Mouse (Mus musculus): ENCODE measurements at regions not wholly inside any gene's neighbourhood (a gene's known extent, or its start where the extent isn't known, plus 50 kb on each side); places are given as distances from the start of the nearest gene placed in this dataset.

DNA sequence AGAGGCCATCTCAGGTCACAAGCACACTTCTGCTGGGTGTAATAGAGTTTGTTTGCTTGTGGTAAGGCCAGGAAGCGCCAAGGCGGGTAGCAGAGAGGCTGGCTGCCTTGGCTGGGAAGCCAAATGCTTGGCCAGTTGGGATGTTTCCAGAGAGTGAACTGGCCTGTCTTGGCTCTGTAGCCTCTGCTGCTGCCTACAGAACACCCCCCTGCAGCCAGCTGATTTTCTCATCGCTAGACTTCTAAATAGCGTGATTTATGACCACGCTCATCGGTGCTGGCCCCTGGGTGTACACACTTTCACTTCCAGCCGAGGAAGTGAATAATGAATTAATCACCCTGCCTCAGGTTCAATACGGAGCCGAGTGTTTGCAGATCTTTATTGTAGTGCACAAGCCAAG is 102.2 kb upstream of the Adpgk start:
- peak; percentile 67; the same call in 1 of the 2 replicates for ATAC-seq (ENCODE audit: insufficient number of reproducible peaks, low FRiP score, low TSS enrichment, low read depth)

GRCm38 (mm10) chr9:59188411-59188810 is 102.9 kb upstream of the Adpgk start:
- 85% methylated on average over 4 of the region's 4 CpGs for WGBS
- H3K4me3 ChIP-seq = no peak overlapping the region
- no peak for ATAC-seq (ENCODE audit: insufficient number of reproducible peaks, low FRiP score, low TSS enrichment, low read depth)
- H3K9me3 ChIP-seq = no peaks in the 10 kb centered on the region
- H3K9ac ChIP-seq = no peak overlapping the region
- no peak overlapping the region for H3K4me2 ChIP-seq
- no peak overlapping the region for H3K27ac ChIP-seq
- peaks cover 6% of the 10 kb centered on the region; the same call in 1 of the 2 replicates for H3K27me3 ChIP-seq
- peaks cover 18% of the 10 kb centered on the region; the same call in 1 of the 2 replicates for H3K4me1 ChIP-seq
- H3K36me3 ChIP-seq = no peaks in the 10 kb centered on the region

More for the DNA sequence above, 102.2 kb upstream of the Adpgk start:
- H3K9me3 ChIP-seq = no peaks in the 10 kb centered on the region
- no peak overlapping the region for H3K4me2 ChIP-seq
- H3K4me3 ChIP-seq = no peak overlapping the region
- 18% methylated on average over 9 of the region's 9 CpGs for WGBS
- no peak overlapping the region for H3K9ac ChIP-seq
- no peak overlapping the region for H3K27ac ChIP-seq
- peaks cover 14% of the 10 kb centered on the region; the same call in 1 of the 2 replicates for H3K4me1 ChIP-seq
- no peaks in the 10 kb centered on the region for H3K36me3 ChIP-seq
- peaks cover 6% of the 10 kb centered on the region; the same call in 1 of the 2 replicates for H3K27me3 ChIP-seq

- 27% methylated on average over 4 of the region's 4 CpGs for WGBS
- H3K27ac ChIP-seq = no peak overlapping the region
Observed at GRCm38 (mm10) chr9:59186326-59186725, 105.0 kb upstream of the Adpgk start.

GRCm38 (mm10) chr9:59184089-59184488 is 107.3 kb upstream of the Adpgk start:
- Histone ChIP-seq H3K4me3 (no peak overlapping the region), H3K27me3 (peaks cover 6% of the 10 kb centered on the region; the same call in 1 of the 2 replicates), H3K4me2 (no peak overlapping the region), H3K9ac (no peak overlapping the region), H3K36me3 (no peaks in the 10 kb centered on the region), H3K27ac (no peak overlapping the region), H3K9me3 (no peaks in the 10 kb centered on the region), H3K4me1 (peaks cover 26% of the 10 kb centered on the region)
- ATAC-seq (ENCODE audit: insufficient number of reproducible peaks, low FRiP score, low TSS enrichment, low read depth) = no peak
- WGBS = 63% methylated on average over 3 of the region's 3 CpGs

More at GRCm38 (mm10) chr9:59186326-59186725, 105.0 kb upstream of the Adpgk start:
- Histone ChIP-seq H3K9me3 (no peaks in the 10 kb centered on the region), H3K27me3 (peaks cover 6% of the 10 kb centered on the region; the same call in 1 of the 2 replicates), H3K4me3 (no peak overlapping the region), H3K4me2 (no peak overlapping the region), H3K9ac (no peak overlapping the region), H3K4me1 (peaks cover 31% of the 10 kb centered on the region), H3K36me3 (no peaks in the 10 kb centered on the region)
- ATAC-seq (ENCODE audit: insufficient number of reproducible peaks, low FRiP score, low TSS enrichment, low read depth) = no peak

DNA sequence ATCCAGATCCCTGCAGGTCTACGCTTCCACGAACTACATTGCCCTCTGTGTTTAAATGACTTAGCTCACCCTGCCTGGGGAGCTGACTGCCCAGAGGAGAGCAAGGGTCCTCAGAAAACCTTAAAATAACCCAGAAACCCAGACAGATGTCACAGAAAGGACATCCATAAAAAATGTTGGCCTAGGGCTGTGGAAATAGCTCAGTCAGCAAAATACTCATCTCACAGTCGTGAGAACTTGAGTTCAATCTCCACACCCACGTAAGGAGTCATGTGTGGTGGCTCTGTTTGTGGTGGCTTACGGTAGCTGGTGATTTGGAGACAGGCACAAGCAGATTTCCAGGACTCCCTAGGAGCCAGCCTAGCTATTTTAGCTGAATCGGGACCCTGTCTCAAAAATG is 108.5 kb upstream of the Adpgk start:
- Histone ChIP-seq H3K4me1 (peaks cover 24% of the 10 kb centered on the region), H3K9me3 (no peaks in the 10 kb centered on the region), H3K27ac (peak overlapping the region; percentile 59), H3K4me2 (0 out of 2 replicates have a peak overlapping the region, but pooled peaks have one; percentile 1), H3K4me3 (no peak overlapping the region), H3K27me3 (peaks cover 4% of the 10 kb centered on the region; the same call in 1 of the 2 replicates), H3K36me3 (no peaks in the 10 kb centered on the region), H3K9ac (no peak overlapping the region)
- ATAC-seq (ENCODE audit: insufficient number of reproducible peaks, low FRiP score, low TSS enrichment, low read depth) = no peak
- 36% methylated on average over 6 of the region's 6 CpGs for WGBS

DNA sequence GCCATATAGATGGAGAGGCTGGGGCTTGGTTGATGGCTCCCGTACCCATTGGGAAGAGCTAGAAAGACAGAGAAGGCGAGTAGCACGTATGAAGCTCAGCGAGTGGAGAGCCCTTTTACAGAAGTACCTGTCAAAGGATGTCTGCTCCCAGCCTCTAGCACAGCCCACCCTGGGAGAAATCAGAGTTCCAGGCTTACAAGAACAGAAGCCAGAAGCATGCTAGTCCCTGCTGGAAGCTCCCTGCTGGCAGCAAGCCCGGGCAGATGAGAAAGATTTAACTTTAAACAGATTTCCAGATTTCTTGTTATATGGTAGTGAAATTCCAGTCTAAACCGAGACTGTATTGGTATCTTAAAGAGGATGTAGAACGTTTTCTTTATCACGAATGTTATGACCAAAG is 108.9 kb upstream of the Adpgk start:
- H3K9ac ChIP-seq = no peak overlapping the region
- WGBS = 37% methylated on average over 8 of the region's 8 CpGs
- H3K27me3 ChIP-seq = peaks cover 3% of the 10 kb centered on the region; the same call in 1 of the 2 replicates
- H3K9me3 ChIP-seq = no peaks in the 10 kb centered on the region
- H3K4me3 ChIP-seq = no peak overlapping the region
- peak overlapping the region; percentile 59 for H3K27ac ChIP-seq
- ATAC-seq (ENCODE audit: insufficient number of reproducible peaks, low FRiP score, low TSS enrichment, low read depth) = no peak
- 0 out of 2 replicates have a peak overlapping the region, but pooled peaks have one; percentile 1 for H3K4me2 ChIP-seq
- no peaks in the 10 kb centered on the region for H3K36me3 ChIP-seq
- peaks cover 24% of the 10 kb centered on the region for H3K4me1 ChIP-seq

GRCm38 (mm10) chr9:59171576-59171975 is 119.8 kb upstream of the Adpgk start:
- 69% methylated on average over 2 of the region's 2 CpGs for WGBS
- H3K9ac ChIP-seq = no peak overlapping the region
- H3K4me3 ChIP-seq = no peak overlapping the region
- no peak for ATAC-seq (ENCODE audit: insufficient number of reproducible peaks, low FRiP score, low TSS enrichment, low read depth)
- H3K36me3 ChIP-seq = no peaks in the 10 kb centered on the region
- no peak overlapping the region for H3K4me2 ChIP-seq
- H3K9me3 ChIP-seq = no peaks in the 10 kb centered on the region
- H3K4me1 ChIP-seq = 0 out of 2 replicates have a peak, but pooled peaks cover 6% of the 10 kb centered on the region
- no peaks in the 10 kb centered on the region for H3K27me3 ChIP-seq
- H3K27ac ChIP-seq = no peak overlapping the region

- 41% methylated on average over 6 of the region's 6 CpGs for WGBS
- Histone ChIP-seq H3K9me3 (no peaks in the 10 kb centered on the region), H3K27ac (no peak overlapping the region), H3K4me2 (no peak overlapping the region), H3K9ac (no peak overlapping the region), H3K4me1 (no peaks in the 10 kb centered on the region), H3K27me3 (no peaks in the 10 kb centered on the region), H3K4me3 (no peak overlapping the region), H3K36me3 (no peaks in the 10 kb centered on the region)
- no peak for ATAC-seq (ENCODE audit: insufficient number of reproducible peaks, low FRiP score, low TSS enrichment, low read depth)
Observed at GRCm38 (mm10) chr9:59163390-59163976, 127.2 kb upstream of the Neo1 start.

- 32% methylated on average over 4 of the region's 4 CpGs for WGBS
- no peak overlapping the region for H3K27ac ChIP-seq
Observed at GRCm38 (mm10) chr9:59162954-59163353, 126.7 kb upstream of the Neo1 start.

GRCm38 (mm10) chr9:59157663-59158062 is 121.4 kb upstream of the Neo1 start:
- no peak for ATAC-seq (ENCODE audit: insufficient number of reproducible peaks, low FRiP score, low TSS enrichment, low read depth)
- 63% methylated on average over 5 of the region's 5 CpGs for WGBS
- no peak overlapping the region for H3K27ac ChIP-seq

More at GRCm38 (mm10) chr9:59162954-59163353, 126.7 kb upstream of the Neo1 start:
- Histone ChIP-seq H3K36me3 (no peaks in the 10 kb centered on the region), H3K27me3 (no peaks in the 10 kb centered on the region), H3K4me2 (no peak overlapping the region), H3K9ac (no peak overlapping the region), H3K9me3 (no peaks in the 10 kb centered on the region), H3K4me3 (no peak overlapping the region), H3K4me1 (no peaks in the 10 kb centered on the region)
- no peak for ATAC-seq (ENCODE audit: insufficient number of reproducible peaks, low FRiP score, low TSS enrichment, low read depth)

DNA sequence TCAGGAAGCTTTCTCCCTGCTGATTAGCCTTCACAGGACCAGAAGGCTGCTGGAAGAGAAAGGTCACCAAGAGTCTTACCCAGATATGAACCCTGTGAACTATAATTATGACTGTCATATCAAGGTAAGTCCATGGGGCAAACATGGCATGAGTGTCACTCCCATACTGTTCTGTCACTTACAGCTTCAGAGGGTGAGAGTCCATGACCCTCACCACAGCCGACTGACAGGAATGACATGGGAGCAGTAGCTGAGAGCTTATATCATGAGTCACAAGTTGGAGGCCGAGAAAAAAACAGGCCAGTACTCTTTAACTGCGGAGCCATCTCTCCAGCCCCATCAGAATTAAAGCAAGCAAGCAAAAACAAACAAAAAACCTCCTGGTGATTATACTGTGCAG is 117.7 kb upstream of the Neo1 start:
- Histone ChIP-seq H3K27ac (no peak overlapping the region), H3K27me3 (no peaks in the 10 kb centered on the region), H3K36me3 (no peaks in the 10 kb centered on the region), H3K4me1 (no peaks in the 10 kb centered on the region), H3K4me2 (no peak overlapping the region), H3K4me3 (no peak overlapping the region), H3K9me3 (no peaks in the 10 kb centered on the region), H3K9ac (no peak overlapping the region)
- 66% methylated on average over 3 of the region's 3 CpGs for WGBS
- ATAC-seq (ENCODE audit: insufficient number of reproducible peaks, low FRiP score, low TSS enrichment, low read depth) = no peak

More at GRCm38 (mm10) chr9:59157663-59158062, 121.4 kb upstream of the Neo1 start:
- Histone ChIP-seq H3K4me1 (no peaks in the 10 kb centered on the region), H3K9me3 (no peaks in the 10 kb centered on the region), H3K4me3 (no peak overlapping the region), H3K4me2 (no peak overlapping the region), H3K27me3 (no peaks in the 10 kb centered on the region), H3K9ac (no peak overlapping the region), H3K36me3 (no peaks in the 10 kb centered on the region)

DNA sequence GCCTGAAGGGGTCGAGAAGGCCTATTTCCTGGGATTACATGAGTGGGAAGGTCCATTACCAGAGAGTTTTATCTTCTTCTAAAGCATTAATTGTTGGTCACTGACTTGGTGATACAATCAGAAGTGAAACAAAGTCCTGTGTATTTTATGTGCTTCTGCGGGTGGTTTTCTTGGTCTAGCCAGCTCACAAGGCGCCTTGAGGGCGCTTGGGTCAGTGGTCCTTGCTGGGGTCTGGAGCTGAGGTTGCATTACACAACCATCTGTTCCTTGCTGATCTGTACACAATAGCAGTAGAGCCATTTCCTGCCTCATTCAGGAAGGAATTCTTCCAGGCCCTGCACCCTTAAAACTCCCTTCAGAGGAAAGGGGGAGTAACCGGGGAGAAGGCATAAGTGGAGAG is 116.9 kb upstream of the Neo1 start:
- WGBS = 27% methylated on average over 5 of the region's 5 CpGs
- Histone ChIP-seq H3K4me3 (no peak overlapping the region), H3K27ac (no peak overlapping the region), H3K4me1 (no peaks in the 10 kb centered on the region), H3K27me3 (no peaks in the 10 kb centered on the region), H3K9me3 (no peaks in the 10 kb centered on the region), H3K4me2 (no peak overlapping the region), H3K36me3 (no peaks in the 10 kb centered on the region), H3K9ac (no peak overlapping the region)
- ATAC-seq (ENCODE audit: insufficient number of reproducible peaks, low FRiP score, low TSS enrichment, low read depth) = no peak

All from limb, embryonic 15.5 days (tissue).